Mouse (Mus musculus) cerebellum, adult 9-10 months (tissue): ENCODE results near the gene Agrn.
"Not testable (repeated sequence)": the region's sequence is repeated elsewhere in the genome, so short reads cannot be mapped to it uniquely, and the experiment has no call there.

ENCODE experiments used
- DNase-seq: peaks from one replicate; pipeline ENCODE4 v3.0.0; 2022

Gene Agrn

DNA sequence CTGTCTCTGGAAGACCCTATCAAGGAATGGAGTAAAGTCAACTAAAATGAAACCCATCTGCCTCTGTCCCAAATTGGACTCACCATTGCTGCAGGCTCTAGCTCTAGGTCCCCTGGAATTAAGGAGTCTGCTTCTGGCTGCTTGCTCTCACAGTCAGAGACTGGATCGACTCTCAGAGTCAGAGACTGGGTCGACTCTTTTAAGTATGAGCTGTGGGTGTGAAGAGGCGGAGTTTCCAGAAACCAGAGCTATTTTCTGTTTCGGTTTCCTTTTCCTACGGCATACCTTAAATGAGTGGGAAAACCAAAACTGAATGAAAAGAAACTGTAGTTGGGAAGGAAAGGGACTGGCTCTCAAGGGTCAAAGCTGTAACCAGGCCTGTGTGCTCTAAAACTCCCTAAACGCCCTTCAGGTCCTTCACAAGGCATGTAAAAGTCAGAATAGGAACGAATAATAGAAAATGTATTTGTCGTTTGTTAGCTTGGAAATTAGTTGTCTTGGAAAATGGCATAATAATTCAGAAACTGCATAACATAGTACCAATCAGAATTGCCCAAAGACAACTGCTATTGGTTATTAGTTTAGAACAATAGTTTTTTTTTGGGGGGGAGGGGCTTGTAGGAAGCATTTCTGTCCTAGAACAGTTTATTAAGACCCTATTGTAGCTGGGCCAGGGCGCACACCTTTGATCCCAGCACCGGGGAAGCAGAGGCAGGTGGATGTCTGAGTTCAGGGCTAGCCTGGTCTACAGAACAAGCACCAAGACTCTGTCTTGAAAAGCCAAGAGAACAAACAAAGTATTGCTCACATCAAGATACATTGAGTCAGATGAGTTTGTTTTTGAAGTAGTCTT, 3.6 kb upstream of the Agrn start, which contains the start of gene Isg15:
Gene Isg15 (minus strand): TSS at position 196 of the 853 bp plus-strand sequence.
- DNase-seq = no peak

- DNase-seq = peak; percentile 89
Measured at GRCm38 (mm10) chr4:156197829-156198205, 529 bp upstream of the Agrn start.

GRCm38 (mm10) chr4:156195927-156196870, 1.1 kb downstream of the Agrn start:
- peak; percentile 66 for DNase-seq

DNA sequence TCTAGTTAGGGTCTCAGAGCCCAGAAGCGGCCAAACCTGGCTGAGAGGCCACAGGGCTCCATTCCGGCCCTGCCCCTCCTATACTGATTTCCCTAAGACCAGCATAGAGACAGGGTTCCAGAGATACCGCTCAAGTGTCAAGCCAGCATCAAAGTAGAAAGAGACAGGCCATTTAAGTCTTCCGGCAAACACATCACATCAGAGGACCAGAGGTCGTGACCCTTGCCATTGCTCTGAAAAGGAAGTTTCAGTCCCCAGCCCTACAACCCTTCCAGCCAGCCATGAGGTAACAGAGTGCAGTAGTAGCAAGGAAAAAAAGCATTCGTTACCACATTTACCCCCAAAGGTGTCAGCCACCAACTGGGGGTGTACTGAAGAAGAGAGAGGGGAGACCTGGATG, 2.9 kb downstream of the Agrn start:
- no peak for DNase-seq

- no peak for DNase-seq
Measured at GRCm38 (mm10) chr4:156193906-156194305, 3.4 kb downstream of the Agrn start.

DNA sequence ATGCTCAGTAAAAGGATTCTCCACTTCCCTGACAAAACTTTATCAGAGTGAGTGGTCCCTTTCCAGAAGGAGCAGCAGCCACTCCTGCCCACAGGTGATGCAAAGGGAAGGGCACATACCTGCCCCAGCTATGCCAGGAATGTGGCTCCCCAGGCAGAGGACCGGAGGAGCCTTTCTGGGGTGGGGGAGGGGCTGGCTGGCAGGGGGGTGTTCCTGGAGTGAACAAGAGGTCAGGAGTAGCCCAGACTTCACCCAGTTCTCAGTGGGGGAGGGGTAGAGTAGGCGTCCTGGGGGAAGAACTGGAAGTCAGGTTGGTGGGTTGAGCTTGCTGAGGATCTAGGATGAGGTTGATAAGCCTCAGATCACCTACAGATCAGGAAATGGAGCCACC, 4.1 kb downstream of the Agrn start:
- DNase-seq = no peak

- no peak for DNase-seq
Measured at GRCm38 (mm10) chr4:156192421-156193199, 4.7 kb downstream of the Agrn start.

DNA sequence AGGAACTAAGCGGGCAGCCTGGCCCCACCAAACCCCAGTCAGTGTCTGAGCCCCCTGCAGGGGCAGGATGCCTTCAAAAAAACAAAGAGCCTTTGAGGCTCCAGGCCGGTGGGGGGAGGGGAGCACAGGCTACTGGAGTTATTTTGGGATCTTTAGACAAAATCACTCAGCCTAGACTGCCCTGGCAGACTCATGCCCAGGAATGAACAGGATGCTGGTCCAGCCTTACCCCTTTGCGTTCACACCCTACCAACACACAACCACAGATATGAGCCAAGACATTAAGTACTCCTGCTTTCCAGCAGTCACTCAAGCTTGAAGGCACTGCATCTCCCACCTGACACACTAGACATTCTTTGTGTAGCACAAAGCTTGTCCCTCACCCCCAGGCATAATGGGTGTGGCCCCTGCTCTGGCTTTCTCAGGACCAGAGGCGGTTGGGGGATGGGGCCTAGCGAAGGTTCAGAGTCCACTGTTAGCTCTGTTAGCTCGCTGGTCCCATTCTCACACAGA, 8.4 kb downstream of the Agrn start:
- DNase-seq = no peak

- no peak for DNase-seq
Measured at GRCm38 (mm10) chr4:156188162-156188810, 9.0 kb downstream of the Agrn start.

GRCm38 (mm10) chr4:156185950-156186850, 11.1 kb downstream of the Agrn start:
- DNase-seq = no peak

- no peak for DNase-seq
Measured at GRCm38 (mm10) chr4:156185456-156185949, 11.8 kb downstream of the Agrn start.

GRCm38 (mm10) chr4:156184291-156184954, 12.9 kb downstream of the Agrn start:
- DNase-seq = no peak

DNA sequence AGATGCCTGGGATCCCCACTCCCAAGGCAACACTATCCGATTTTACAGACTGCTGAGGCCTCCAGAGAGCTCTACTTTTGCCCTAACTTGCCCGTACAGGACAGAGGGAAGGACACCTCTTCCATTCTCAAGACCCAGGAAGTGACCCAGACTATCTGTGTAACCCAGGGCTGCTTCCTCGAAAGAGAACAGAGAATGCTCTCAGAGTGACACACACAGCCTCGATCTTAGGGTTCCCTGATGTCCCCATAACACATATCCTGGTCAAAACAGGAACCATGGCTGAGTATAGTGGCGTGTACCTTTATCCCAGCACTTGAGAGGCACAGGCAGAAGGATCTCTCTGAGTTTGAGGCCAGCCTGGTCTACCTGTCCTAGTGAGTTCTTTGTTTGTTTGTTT, 13.5 kb downstream of the Agrn start:
- no peak for DNase-seq

DNA sequence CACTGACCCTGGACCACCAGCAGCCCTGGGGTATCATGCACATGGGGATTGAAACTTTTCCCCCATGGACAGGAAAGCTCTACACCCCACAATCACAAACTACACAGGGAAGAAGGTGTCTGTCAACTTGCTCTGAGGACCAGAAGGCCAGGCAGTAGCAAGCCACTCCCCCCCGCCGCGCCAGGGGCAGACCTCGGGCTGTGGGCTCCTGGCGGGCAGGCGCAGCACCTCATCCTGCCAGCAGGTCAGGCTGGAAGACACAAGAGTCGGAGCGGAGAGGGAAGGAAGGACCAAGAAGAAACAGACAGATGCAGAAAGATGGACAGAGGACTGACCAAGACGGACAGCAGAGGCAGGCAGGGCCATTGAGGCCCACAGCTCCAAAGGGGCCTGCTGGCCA, 19.7 kb downstream of the Agrn start:
- DNase-seq = no peak

DNA sequence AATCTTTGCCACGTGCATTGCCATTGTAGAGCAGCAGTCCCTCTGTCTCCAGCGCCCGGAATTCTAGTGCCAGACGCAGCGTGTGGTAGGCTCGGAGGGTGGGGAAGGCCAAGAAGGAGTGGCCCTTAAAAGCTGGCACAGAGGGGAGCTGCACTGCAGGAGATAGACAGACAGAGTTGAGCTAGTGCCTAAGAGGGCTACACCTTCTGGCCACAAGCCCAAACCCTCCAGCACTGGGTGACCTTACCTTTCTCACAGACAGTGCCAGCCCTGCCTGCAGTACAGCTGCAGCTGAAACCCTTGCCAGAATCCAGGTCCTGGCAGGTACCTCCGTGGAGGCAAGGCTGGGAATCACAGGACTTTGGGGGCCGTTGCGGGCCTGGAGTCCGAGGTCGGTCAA, 25.5 kb downstream of the Agrn start:
- no peak for DNase-seq

DNA sequence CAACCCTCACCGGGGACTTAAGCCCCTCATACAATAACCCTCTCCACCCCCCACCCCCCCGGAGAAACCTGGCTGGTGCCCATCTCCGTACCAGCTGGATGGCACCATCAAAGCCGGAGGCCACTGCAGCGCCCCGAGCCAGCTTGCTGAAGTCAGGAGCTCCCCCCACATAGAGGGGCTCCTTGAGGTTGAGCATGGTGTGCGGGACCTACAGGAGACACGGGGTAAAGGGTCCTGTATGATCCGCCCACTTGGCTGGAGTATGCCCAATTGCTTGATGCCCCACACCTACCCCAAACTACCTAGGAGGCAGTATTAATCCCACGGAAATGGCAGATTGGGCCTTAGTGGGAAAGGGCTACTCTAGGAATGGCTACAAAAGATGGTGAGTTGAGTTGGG, 28.2 kb downstream of the Agrn start:
- DNase-seq = no peak

DNA sequence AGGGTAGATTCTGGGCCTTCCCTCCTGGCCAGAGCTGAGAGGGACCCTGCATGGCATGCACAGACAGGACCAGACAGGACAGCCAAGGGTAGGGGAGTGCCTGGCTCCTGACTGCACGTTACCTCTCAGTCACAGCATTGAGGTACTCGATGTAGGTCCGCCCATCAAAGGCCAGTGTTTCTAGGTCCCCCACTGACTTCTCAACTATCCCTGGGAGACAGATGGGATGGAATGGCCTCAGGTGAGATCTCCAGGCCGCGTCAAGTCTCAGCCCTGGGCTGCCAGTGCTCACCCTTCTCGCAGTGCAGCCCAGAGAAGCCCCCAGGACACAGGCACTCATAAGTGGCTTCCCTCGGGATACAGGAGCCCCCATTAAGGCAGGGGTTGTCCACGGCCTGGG, 28.7 kb downstream of the Agrn start:
- no peak for DNase-seq

- no peak for DNase-seq
Measured at GRCm38 (mm10) chr4:156166477-156166876, 30.8 kb downstream of the Agrn start.

DNA sequence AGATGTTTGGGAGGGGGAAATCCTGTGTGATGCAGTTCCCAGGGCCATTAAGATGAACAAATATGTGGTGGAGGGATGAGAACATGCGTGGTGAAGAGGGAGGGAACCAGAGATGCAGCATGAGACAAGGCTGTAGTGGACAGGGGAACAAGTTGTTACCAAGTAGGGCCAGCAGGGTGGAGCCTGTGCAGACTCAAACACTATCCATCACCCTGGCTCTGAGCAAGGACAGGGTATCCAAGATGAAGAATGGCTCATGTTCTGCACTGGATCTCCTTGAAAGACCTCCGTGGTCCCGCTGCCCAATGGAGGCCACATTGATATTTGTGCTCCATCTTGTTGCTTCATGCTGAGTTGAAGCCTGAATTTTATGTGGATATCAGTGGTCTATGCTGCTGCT, 42.5 kb downstream of the Agrn start:
- DNase-seq = no peak

- DNase-seq = not testable (repeated sequence)
Measured at GRCm38 (mm10) chr4:156150887-156151286, 46.4 kb downstream of the Agrn start.
